Comparison of ENCODE assay signal across 9 mouse cellular contexts in genomic region chr12:28055518-28056280, GRCm38 (mm10).
A peak's percentile ranks its signal among the peaks of the same experiment; 100 is the strongest.
DNase-seq lines count a peak whose midpoint lies in the region; ATAC-seq lines count a peak whose summit lies in the region.
"Had no signal": no experiment of that assay in that cellular context is flagged by ENCODE, and none has a peak within 500 bp of the region (broad histone marks: within the 10 kb centered on the region; RNA-seq: fewer than 3 reads in every experiment).

No protein-coding gene starts in this region.

- H3K9ac ChIP-seq in embryonic facial prominence, embryonic 11.5 days (replicated peaks; ENCODE audit: low read length): no peak overlapping the region
- H3K9ac ChIP-seq: liver, embryonic 13.5 days had no signal

- 45% methylated on average over 4 of the region's 4 CpGs for WGBS in embryonic facial prominence, embryonic 11.5 days
- 54% methylated on average over 4 of the region's 4 CpGs for WGBS in embryonic facial prominence, embryonic 10.5 days

- H3K27me3 ChIP-seq in embryonic facial prominence, embryonic 11.5 days (ENCODE audit: control insufficient read depth, insufficient read depth, low read length): no peaks in the 10 kb centered on the region
- no peaks in the 10 kb centered on the region for H3K27me3 ChIP-seq in embryonic facial prominence, embryonic 10.5 days (replicated peaks; ENCODE audit: low read depth, poor library complexity, severe bottlenecking)
- H3K27me3 ChIP-seq: liver, embryonic 13.5 days had no signal

- H3K9me3 ChIP-seq in embryonic facial prominence, embryonic 11.5 days (replicated peaks; ENCODE audit: control insufficient read depth, low read length): no peaks in the 10 kb centered on the region
- H3K9me3 ChIP-seq in embryonic facial prominence, embryonic 10.5 days: no peaks in the 10 kb centered on the region
- H3K9me3 ChIP-seq: liver, embryonic 13.5 days had no signal

- intact Hi-C loops in left cerebral cortex, postnatal 4 days (cut with DNase I): no loop called here

- 0 out of 2 replicates have a peak, but pooled peaks have one; percentile 44 for ATAC-seq in embryonic facial prominence, embryonic 11.5 days (replicated peaks; ENCODE audit: insufficient number of reproducible peaks, low FRiP score, low TSS enrichment, low read depth)
- ATAC-seq in megakaryocyte-erythroid progenitor cell, adult 5-6 weeks (replicated peaks; ENCODE audit: low FRiP score, low TSS enrichment, poor library complexity, severe bottlenecking): no peak
- ATAC-seq in activated CD4-positive, CD25-positive, alpha-beta regulatory T cell, adult 4 months: no peak

- no peak overlapping the region for H3K27ac ChIP-seq in embryonic facial prominence, embryonic 11.5 days (replicated peaks; ENCODE audit: low read depth, low read length)
- H3K27ac ChIP-seq in embryonic facial prominence, embryonic 10.5 days (replicated peaks): no peak overlapping the region
- H3K27ac ChIP-seq: liver, embryonic 13.5 days had no signal

- no peak overlapping the region for H3K4me2 ChIP-seq in embryonic facial prominence, embryonic 11.5 days (ENCODE audit: low read depth, low read length)
- H3K4me2 ChIP-seq: liver, embryonic 13.5 days had no signal

- no peaks in the 10 kb centered on the region for H3K4me1 ChIP-seq in embryonic facial prominence, embryonic 11.5 days (ENCODE audit: control insufficient read depth, insufficient read depth, low read length)
- H3K4me1 ChIP-seq in embryonic facial prominence, embryonic 10.5 days: peaks cover 11% of the 10 kb centered on the region; the same call in 1 of the 2 replicates
- H3K4me1 ChIP-seq: liver, embryonic 13.5 days had no signal

- no peaks in the 10 kb centered on the region for H3K36me3 ChIP-seq in embryonic facial prominence, embryonic 11.5 days (replicated peaks; ENCODE audit: control insufficient read depth, insufficient read depth, low read depth, low read length)
- no peaks in the 10 kb centered on the region for H3K36me3 ChIP-seq in embryonic facial prominence, embryonic 10.5 days (replicated peaks)
- H3K36me3 ChIP-seq: liver, embryonic 13.5 days had no signal

- DNase-seq in embryonic facial prominence, embryonic 11.5 days (ENCODE audit: low spot score): no peak
- DNase-seq in embryonic facial prominence, embryonic 10.5 days (ENCODE audit: low spot score): no peak
- peak; percentile 52 for DNase-seq in adrenal gland, adult 8-10 months
- peak; percentile 35 to 44 for DNase-seq in frontal cortex, postnatal 10 days (ENCODE audit: low spot score in 2 of 2)
- peak; percentile 94 for DNase-seq in left cerebral cortex, postnatal 4 days
- no peak for DNase-seq in yolk sac, embryonic 10.5 days (ENCODE audit: low spot score)
- DNase-seq: liver, embryonic 13.5 days had no signal

- H3K4me3 ChIP-seq in embryonic facial prominence, embryonic 11.5 days (ENCODE audit: low read depth, low read length): no peak overlapping the region
- no peak overlapping the region for H3K4me3 ChIP-seq in embryonic facial prominence, embryonic 10.5 days
- H3K4me3 ChIP-seq: liver, embryonic 13.5 days had no signal

Comparison
In these comparisons a context has a peak if more than half of its experiments do, and no peak if none do; other contexts are left out.
1. DNase-seq: peak in adrenal gland, adult 8-10 months (single experiment), frontal cortex, postnatal 10 days (2 of 2) and left cerebral cortex, postnatal 4 days (single experiment); none in embryonic facial prominence, embryonic 11.5 days (single experiment), embryonic facial prominence, embryonic 10.5 days (single experiment) and yolk sac, embryonic 10.5 days (single experiment).